Mouse (Mus musculus): ENCODE measurements at regions not wholly inside any gene's neighbourhood (a gene's known extent, or its start where the extent isn't known, plus 50 kb on each side); places are given as distances from the start of the nearest gene placed in this dataset.

GRCm38 (mm10) chr2:48402813-48403212 lies 411.1 kb upstream of the Acvr2a start:
- Histone ChIP-seq H3K4me1 (no peaks in the 10 kb centered on the region), H3K36me3 (replicated peaks; ENCODE audit: low read length) (no peaks in the 10 kb centered on the region), H3K4me3 (replicated peaks) (no peak overlapping the region), H3K27me3 (replicated peaks) (no peaks in the 10 kb centered on the region), H3K9me3 (no peaks in the 10 kb centered on the region)
- no peak for TF ChIP-seq GATA1 (IDR thresholded peaks at IDR 0.05; ENCODE audit: borderline replicate concordance, low read length)
- no peak for TF ChIP-seq FLI1 (IDR thresholded peaks at IDR 0.05; ENCODE audit: low read length)

GRCm38 (mm10) chr2:48404460-48404859 lies 409.4 kb upstream of the Acvr2a start:
- Histone ChIP-seq H3K9me3 (no peaks in the 10 kb centered on the region), H3K4me1 (no peaks in the 10 kb centered on the region), H3K4me3 (replicated peaks) (no peak overlapping the region), H3K36me3 (replicated peaks; ENCODE audit: low read length) (no peaks in the 10 kb centered on the region), H3K27me3 (replicated peaks) (no peaks in the 10 kb centered on the region)
- TF ChIP-seq FLI1 (IDR thresholded peaks at IDR 0.05; ENCODE audit: low read length) = no peak
- no peak for TF ChIP-seq GATA1 (IDR thresholded peaks at IDR 0.05; ENCODE audit: borderline replicate concordance, low read length)

- no peaks in the 10 kb centered on the region for H3K27me3 ChIP-seq (replicated peaks)
- peaks cover 4% of the 10 kb centered on the region; the same call in 1 of the 2 replicates for H3K9me3 ChIP-seq
- H3K36me3 ChIP-seq (replicated peaks; ENCODE audit: low read length) = no peaks in the 10 kb centered on the region
- no peak for TF ChIP-seq FLI1 (IDR thresholded peaks at IDR 0.05; ENCODE audit: low read length)
- TF ChIP-seq GATA1 (IDR thresholded peaks at IDR 0.05; ENCODE audit: borderline replicate concordance, low read length) = no peak
- no peak overlapping the region for H3K4me3 ChIP-seq (replicated peaks)
- H3K4me1 ChIP-seq = no peaks in the 10 kb centered on the region
These were observed 406.0 kb upstream of the Acvr2a start for GRCm38 (mm10) chr2:48407876-48408275.

- Histone ChIP-seq H3K9me3 (peaks cover 5% of the 10 kb centered on the region; the same call in 1 of the 2 replicates), H3K4me3 (replicated peaks) (no peak overlapping the region), H3K27me3 (replicated peaks) (no peaks in the 10 kb centered on the region), H3K36me3 (replicated peaks; ENCODE audit: low read length) (no peaks in the 10 kb centered on the region), H3K4me1 (no peaks in the 10 kb centered on the region)
- TF ChIP-seq GATA1 (IDR thresholded peaks at IDR 0.05; ENCODE audit: borderline replicate concordance, low read length) = no peak
- no peak for TF ChIP-seq FLI1 (IDR thresholded peaks at IDR 0.05; ENCODE audit: low read length)
These were observed 404.0 kb upstream of the Acvr2a start for GRCm38 (mm10) chr2:48409876-48410275.

GRCm38 (mm10) chr2:48411392-48411791 lies 402.5 kb upstream of the Acvr2a start:
- H3K9me3 ChIP-seq = peaks cover 11% of the 10 kb centered on the region; the same call in 1 of the 2 replicates
- no peaks in the 10 kb centered on the region for H3K27me3 ChIP-seq (replicated peaks)
- no peaks in the 10 kb centered on the region for H3K36me3 ChIP-seq (replicated peaks; ENCODE audit: low read length)
- TF ChIP-seq FLI1 (IDR thresholded peaks at IDR 0.05; ENCODE audit: low read length) (no peak), GATA1 (IDR thresholded peaks at IDR 0.05; ENCODE audit: borderline replicate concordance, low read length) (no peak)
- H3K4me3 ChIP-seq (replicated peaks) = no peak overlapping the region
- H3K4me1 ChIP-seq = no peaks in the 10 kb centered on the region

- Histone ChIP-seq H3K4me1 (no peaks in the 10 kb centered on the region), H3K4me3 (replicated peaks) (no peak overlapping the region), H3K9me3 (peaks cover 11% of the 10 kb centered on the region; the same call in 1 of the 2 replicates), H3K36me3 (replicated peaks; ENCODE audit: low read length) (no peaks in the 10 kb centered on the region), H3K27me3 (replicated peaks) (no peaks in the 10 kb centered on the region)
- no peak for TF ChIP-seq GATA1 (IDR thresholded peaks at IDR 0.05; ENCODE audit: borderline replicate concordance, low read length)
- no peak for TF ChIP-seq FLI1 (IDR thresholded peaks at IDR 0.05; ENCODE audit: low read length)
These were observed 401.0 kb upstream of the Acvr2a start for GRCm38 (mm10) chr2:48412683-48413440.

- no peak for TF ChIP-seq FLI1 (IDR thresholded peaks at IDR 0.05; ENCODE audit: low read length)
- TF ChIP-seq GATA1 (IDR thresholded peaks at IDR 0.05; ENCODE audit: borderline replicate concordance, low read length) = no peak
- Histone ChIP-seq H3K36me3 (replicated peaks; ENCODE audit: low read length) (no peaks in the 10 kb centered on the region), H3K4me1 (no peaks in the 10 kb centered on the region), H3K4me3 (replicated peaks) (no peak overlapping the region), H3K9me3 (peaks cover 9% of the 10 kb centered on the region; the same call in 1 of the 2 replicates), H3K27me3 (replicated peaks) (no peaks in the 10 kb centered on the region)
These were observed 399.1 kb upstream of the Acvr2a start for GRCm38 (mm10) chr2:48414596-48415481.

GRCm38 (mm10) chr2:48416207-48416750 lies 397.6 kb upstream of the Acvr2a start:
- Histone ChIP-seq H3K4me3 (replicated peaks) (no peak overlapping the region), H3K4me1 (no peaks in the 10 kb centered on the region), H3K27me3 (replicated peaks) (no peaks in the 10 kb centered on the region), H3K9me3 (peaks cover 7% of the 10 kb centered on the region; the same call in 1 of the 2 replicates), H3K36me3 (replicated peaks; ENCODE audit: low read length) (no peaks in the 10 kb centered on the region)
- no peak for TF ChIP-seq FLI1 (IDR thresholded peaks at IDR 0.05; ENCODE audit: low read length)
- TF ChIP-seq GATA1 (IDR thresholded peaks at IDR 0.05; ENCODE audit: borderline replicate concordance, low read length) = no peak

GRCm38 (mm10) chr2:48417000-48417596 lies 396.8 kb upstream of the Acvr2a start:
- TF ChIP-seq GATA1 (IDR thresholded peaks at IDR 0.05; ENCODE audit: borderline replicate concordance, low read length) = no peak
- no peak for TF ChIP-seq FLI1 (IDR thresholded peaks at IDR 0.05; ENCODE audit: low read length)
- Histone ChIP-seq H3K4me3 (replicated peaks) (no peak overlapping the region), H3K4me1 (no peaks in the 10 kb centered on the region), H3K36me3 (replicated peaks; ENCODE audit: low read length) (no peaks in the 10 kb centered on the region), H3K9me3 (peaks cover 7% of the 10 kb centered on the region; the same call in 1 of the 2 replicates), H3K27me3 (replicated peaks) (no peaks in the 10 kb centered on the region)
